Mouse (Mus musculus) hindbrain, postnatal 0 days (tissue): ENCODE measurements at regions not wholly inside any gene's neighbourhood (a gene's known extent, or its start where the extent isn't known, plus 50 kb on each side); places are given as distances from the start of the nearest gene placed in this dataset.

Experiments used
- ATAC-seq: fragments of 200-750 bp; cut with Nextera tagmentation; 2 replicates; pipeline ENCODE4 v1.8.0; 2017; ENCODE audit warnings: mild to moderate bottlenecking, moderate TSS enrichment, moderate library complexity
- DNase-seq: peaks from one replicate; pipeline ENCODE4 v3.0.0-alpha.2; 2015; ENCODE audit warnings: low spot score
- H3K27ac ChIP-seq: fragments of 300-500 bp; sonication (generic); 2 replicates; pipeline ENCODE4 v1.5.1; 2014; ENCODE audit warnings: mild to moderate bottlenecking
- H3K27me3 ChIP-seq: fragments of 300-500 bp; sonication (generic); 2 replicates; pipeline ENCODE4 v1.6.1; 2014; ENCODE audit warnings: low read length, mixed read lengths; ENCODE audit not compliant: insufficient read depth
- H3K36me3 ChIP-seq: fragments of 300-500 bp; sonication (generic); 2 replicates; pipeline ENCODE4 v1.6.1; 2014; ENCODE audit warnings: low read length, mixed read lengths; ENCODE audit not compliant: insufficient read depth
- H3K4me1 ChIP-seq: fragments of 300-500 bp; sonication (generic); 2 replicates; pipeline ENCODE4 v1.6.1; 2014; ENCODE audit warnings: antibody characterized with exemption, low read length, mixed read lengths; ENCODE audit not compliant: insufficient read depth
- H3K4me2 ChIP-seq: fragments of 300-500 bp; sonication (generic); 2 replicates; pipeline ENCODE4 v1.6.1; 2014; ENCODE audit warnings: low read depth, mild to moderate bottlenecking, low read length, moderate library complexity, mixed read lengths
- H3K4me3 ChIP-seq: fragments of 300-500 bp; sonication (generic); 2 replicates; pipeline ENCODE4 v1.5.1; 2014; ENCODE audit warnings: low read length
- H3K9ac ChIP-seq: fragments of 300-500 bp; sonication (generic); replicated peaks from 2 replicates; pipeline ENCODE4 v1.6.1; 2014; ENCODE audit warnings: mild to moderate bottlenecking, low read length, moderate library complexity, mixed read lengths
- H3K9me3 ChIP-seq: fragments of 300-500 bp; sonication (generic); 2 replicates; pipeline ENCODE4 v1.6.1; 2016; ENCODE audit warnings: low read length, mixed read lengths
- CTCF ChIP-seq: IDR thresholded peaks from 2 replicates; pipeline ENCODE4 v1.5.1; 2016; ENCODE audit warnings: antibody characterized with exemption, control low read depth, low read depth
- WGBS: fragments of 180-500 bp; shearing (Covaris S2); extraction: QIAGEN DNeasy Blood & Tissue Kit; methylation state at CpG from one replicate; pipeline ENCODE4 v1.1.7; 2014; 5-methylcytosine and 5-hydroxymethylcytosine counted together

- no peaks in the 10 kb centered on the region for H3K36me3 ChIP-seq
These were observed 373.7 kb downstream of the Cmpk2 start for GRCm38 (mm10) chr12:26842696-26843095.

DNA sequence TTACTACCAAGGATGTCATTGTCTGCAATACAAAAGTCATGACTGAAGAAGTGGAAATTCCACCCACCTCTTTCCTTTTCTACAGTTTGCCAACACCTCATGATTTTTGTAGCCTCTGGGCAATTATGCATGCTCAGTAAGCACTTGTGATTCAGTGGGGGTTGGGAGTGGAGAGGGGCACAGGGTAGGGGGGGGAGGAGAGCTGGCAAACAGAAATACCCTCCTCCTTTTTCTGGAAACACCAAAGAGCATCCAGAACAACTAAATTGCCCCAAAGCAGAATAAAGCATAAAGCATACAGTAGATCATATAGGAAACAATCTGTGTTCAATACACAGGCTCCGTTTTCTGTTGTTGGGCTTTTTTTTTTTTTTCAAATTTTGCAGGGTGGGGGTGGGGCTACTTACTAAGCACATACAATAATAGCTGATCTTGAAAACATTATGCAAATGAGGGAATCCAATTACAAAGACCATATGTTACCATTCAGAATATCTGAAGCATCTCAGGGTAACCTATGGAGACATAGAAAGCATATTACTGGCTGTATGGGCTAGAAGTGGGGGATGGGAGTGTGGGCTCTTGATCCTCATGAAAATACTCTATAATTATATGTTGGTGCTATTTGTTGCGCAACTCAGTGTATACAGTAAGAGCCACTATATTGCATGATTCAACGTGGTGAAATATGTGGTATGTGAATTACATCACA is 352.4 kb downstream of the Cmpk2 start:
- ATAC-seq (0 out of 2 replicates have a peak, but pooled peaks have one; percentile 10), DNase-seq (peak; percentile 31)
- Histone ChIP-seq H3K4me2 (no peak overlapping the region), H3K27me3 (no peaks in the 10 kb centered on the region), H3K9ac (no peak overlapping the region), H3K4me1 (no peaks in the 10 kb centered on the region), H3K4me3 (no peak overlapping the region), H3K36me3 (no peaks in the 10 kb centered on the region), H3K9me3 (no peaks in the 10 kb centered on the region), H3K27ac (no peak overlapping the region)
- no peak for TF ChIP-seq CTCF
- WGBS, result 46% methylated on average over 3 of the region's 3 CpGs

More at GRCm38 (mm10) chr12:26842696-26843095, 373.7 kb downstream of the Cmpk2 start:
- DNase-seq (no peak), ATAC-seq (no peak)
- no peaks in the 10 kb centered on the region for H3K9me3 ChIP-seq
- H3K4me3 ChIP-seq, result no peak overlapping the region
- TF ChIP-seq CTCF, result no peak
- no peaks in the 10 kb centered on the region for H3K4me1 ChIP-seq
- H3K4me2 ChIP-seq, result no peak overlapping the region
- H3K9ac ChIP-seq, result no peak overlapping the region
- no peak overlapping the region for H3K27ac ChIP-seq
- 43% methylated on average over 5 of the region's 5 CpGs for WGBS
- no peaks in the 10 kb centered on the region for H3K27me3 ChIP-seq

DNA sequence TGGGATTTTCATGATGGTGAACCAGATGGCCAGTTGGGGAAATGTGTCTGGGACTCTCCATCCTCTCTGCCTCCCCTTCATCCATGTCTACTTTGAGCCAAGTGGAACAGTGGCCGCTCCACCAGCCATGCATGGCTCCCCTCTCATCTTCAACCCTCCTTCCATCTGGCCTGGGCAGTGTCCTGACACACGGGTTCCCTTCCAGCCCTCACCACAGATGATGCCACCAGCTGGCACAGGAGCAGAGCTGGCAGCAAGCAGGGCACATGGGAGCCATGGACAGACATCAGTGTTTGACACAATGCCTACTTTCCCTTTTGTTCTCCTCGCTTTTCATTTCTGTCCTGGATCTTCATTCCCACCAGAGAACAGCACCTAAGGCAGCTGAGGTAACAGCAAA is 348.9 kb downstream of the Cmpk2 start:
- no peaks in the 10 kb centered on the region for H3K4me1 ChIP-seq

DNA sequence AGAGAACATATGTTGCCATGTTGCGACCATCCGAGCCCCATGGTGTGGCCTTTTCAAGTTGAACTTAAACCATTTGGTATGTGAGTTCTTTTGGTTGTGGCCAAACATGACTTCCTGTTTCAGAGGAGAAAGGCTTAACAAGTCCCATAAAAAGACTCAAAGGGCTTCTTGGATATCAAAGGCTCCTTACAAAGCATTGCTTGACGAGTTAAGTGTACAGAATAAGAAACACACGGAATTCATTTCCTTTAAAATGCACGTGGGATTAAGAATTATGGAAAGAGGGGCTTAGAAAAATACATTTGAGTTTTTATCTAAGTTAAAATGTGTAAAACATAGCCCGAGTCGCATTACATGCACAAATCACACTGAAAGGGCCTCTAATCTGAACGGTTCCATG is 346.8 kb downstream of the Cmpk2 start:
- 81% methylated on average over 8 of the region's 8 CpGs for WGBS
- ATAC-seq (no peak), DNase-seq (no peak)
- H3K27me3 ChIP-seq, result no peaks in the 10 kb centered on the region
- no peaks in the 10 kb centered on the region for H3K36me3 ChIP-seq
- H3K4me3 ChIP-seq, result no peak overlapping the region
- no peak overlapping the region for H3K27ac ChIP-seq
- H3K4me2 ChIP-seq, result no peak overlapping the region
- no peak for TF ChIP-seq CTCF
- H3K9ac ChIP-seq, result no peak overlapping the region
- H3K4me1 ChIP-seq, result no peaks in the 10 kb centered on the region
- no peaks in the 10 kb centered on the region for H3K9me3 ChIP-seq

More for the DNA sequence above, 348.9 kb downstream of the Cmpk2 start:
- WGBS, result 69% methylated on average over 3 of the region's 3 CpGs
- ATAC-seq (0 out of 2 replicates have a peak, but pooled peaks have one; percentile 38), DNase-seq (peak; percentile 44)
- Histone ChIP-seq H3K27me3 (no peaks in the 10 kb centered on the region), H3K36me3 (no peaks in the 10 kb centered on the region), H3K9me3 (no peaks in the 10 kb centered on the region), H3K27ac (no peak overlapping the region), H3K9ac (no peak overlapping the region), H3K4me2 (no peak overlapping the region), H3K4me3 (no peak overlapping the region)
- no peak for TF ChIP-seq CTCF

DNA sequence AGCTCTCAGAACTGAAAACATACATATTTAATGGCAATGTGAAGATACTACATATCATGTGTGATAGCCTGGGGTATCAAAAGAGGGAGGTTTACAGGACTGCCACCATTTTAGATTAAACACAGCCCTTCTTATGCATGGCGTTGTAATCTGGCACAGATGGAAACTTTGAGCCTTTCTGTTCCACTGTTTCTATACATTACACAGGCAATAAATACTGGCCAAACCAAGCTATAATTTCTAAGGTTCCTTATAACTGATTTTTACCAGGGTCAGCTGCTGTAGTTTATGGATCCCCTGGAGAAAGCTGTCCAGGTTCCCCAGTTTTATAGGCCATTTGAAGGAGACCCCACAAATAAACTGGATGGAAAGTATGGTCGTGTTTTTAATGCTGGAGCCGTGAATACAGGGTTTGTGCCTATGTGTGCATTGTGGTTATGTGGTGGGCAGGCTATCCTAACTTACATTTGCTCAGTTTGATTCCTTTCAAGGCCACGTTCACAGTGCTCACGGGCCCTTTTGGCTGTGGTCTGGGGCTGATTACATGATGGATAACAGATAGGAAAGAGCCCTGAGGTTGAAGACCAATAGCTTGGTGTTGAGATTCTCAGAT is 341.7 kb downstream of the Cmpk2 start:
- no peak overlapping the region for H3K27ac ChIP-seq
- no peaks in the 10 kb centered on the region for H3K27me3 ChIP-seq
- ATAC-seq (no peak), DNase-seq (no peak)
- no peaks in the 10 kb centered on the region for H3K4me1 ChIP-seq
- no peak overlapping the region for H3K4me3 ChIP-seq
- no peak overlapping the region for H3K4me2 ChIP-seq
- TF ChIP-seq CTCF, result no peak
- H3K9ac ChIP-seq, result no peak overlapping the region
- H3K9me3 ChIP-seq, result no peaks in the 10 kb centered on the region
- whole genome bisulfite sequencing, result 85% methylated on average over 5 of the region's 5 CpGs
- H3K36me3 ChIP-seq, result no peaks in the 10 kb centered on the region

GRCm38 (mm10) chr12:26809670-26810069 is 340.7 kb downstream of the Cmpk2 start:
- Histone ChIP-seq H3K36me3 (no peaks in the 10 kb centered on the region), H3K4me2 (no peak overlapping the region), H3K9me3 (no peaks in the 10 kb centered on the region), H3K9ac (no peak overlapping the region), H3K4me1 (no peaks in the 10 kb centered on the region), H3K27me3 (no peaks in the 10 kb centered on the region), H3K27ac (no peak overlapping the region), H3K4me3 (no peak overlapping the region)
- DNase-seq, result no peak
- no peak for TF ChIP-seq CTCF
- 10% methylated on average over 4 of the region's 4 CpGs for WGBS
- ATAC-seq, result no peak

DNA sequence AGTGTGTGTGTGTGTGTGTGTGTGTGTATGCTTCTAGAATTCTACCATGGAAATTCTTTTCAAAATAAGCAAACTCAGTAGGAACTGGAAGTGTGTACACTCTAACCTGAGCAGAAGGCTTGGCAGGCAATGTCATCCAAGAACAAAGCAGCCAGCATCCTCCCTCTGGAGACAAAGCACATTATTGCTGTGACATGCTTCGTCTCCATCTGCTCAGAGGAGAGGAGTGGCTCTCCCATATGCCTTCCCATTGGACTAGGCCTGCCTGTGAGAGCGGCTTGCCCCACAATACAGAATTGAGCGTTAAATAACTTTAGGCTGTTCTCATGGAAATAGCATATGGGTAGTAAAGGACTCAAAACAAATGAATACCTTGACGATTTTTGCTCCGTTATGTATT is 333.5 kb downstream of the Cmpk2 start:
- H3K4me1 ChIP-seq, result no peaks in the 10 kb centered on the region
- DNase-seq (peak; percentile 84), ATAC-seq (peak; percentile 90)
- peak; percentile 27 for TF ChIP-seq CTCF
- H3K4me3 ChIP-seq, result no peak overlapping the region
- H3K36me3 ChIP-seq, result no peaks in the 10 kb centered on the region
- no peaks in the 10 kb centered on the region for H3K27me3 ChIP-seq
- no peaks in the 10 kb centered on the region for H3K9me3 ChIP-seq
- no peak overlapping the region; the same call in 1 of the 2 replicates for H3K27ac ChIP-seq
- WGBS, result 27% methylated on average over 5 of the region's 5 CpGs
- H3K4me2 ChIP-seq, result no peak overlapping the region
- no peak overlapping the region for H3K9ac ChIP-seq
